Mouse (Mus musculus): ENCODE results near the gene Radil. TPM values are rescaled to one million over a fixed set of nuclear protein-coding genes. Genes with fewer than 3 reads are reported as not detected.

The Radil gene
- total RNA-seq, 2 experiments from 2014 or later, result 2.0 to 2.4 TPM

DNA sequence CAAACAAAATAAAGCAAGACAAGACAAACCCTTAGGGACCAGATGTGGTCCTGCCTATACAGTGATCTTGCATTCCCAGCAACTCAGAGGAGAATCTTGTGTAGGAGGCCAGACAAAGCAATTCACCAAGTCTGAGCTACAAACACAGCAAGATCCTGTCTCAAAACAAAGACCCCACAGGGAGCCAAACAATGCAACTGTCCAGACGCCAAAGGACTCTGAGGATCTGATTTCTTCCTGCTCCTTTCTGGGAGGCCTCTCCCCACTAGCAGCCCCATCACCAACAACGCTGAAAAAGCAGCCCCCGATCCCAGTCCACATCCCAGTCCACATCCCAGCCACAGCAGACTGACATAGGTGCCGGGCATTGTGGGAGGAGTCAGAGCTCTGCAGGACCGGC, 4.6 kb downstream of the Radil start:
- intact Hi-C loops (cut with DNase I), result no loop called here
- DNase-seq (ENCODE audit: low spot score), result no peak

DNA sequence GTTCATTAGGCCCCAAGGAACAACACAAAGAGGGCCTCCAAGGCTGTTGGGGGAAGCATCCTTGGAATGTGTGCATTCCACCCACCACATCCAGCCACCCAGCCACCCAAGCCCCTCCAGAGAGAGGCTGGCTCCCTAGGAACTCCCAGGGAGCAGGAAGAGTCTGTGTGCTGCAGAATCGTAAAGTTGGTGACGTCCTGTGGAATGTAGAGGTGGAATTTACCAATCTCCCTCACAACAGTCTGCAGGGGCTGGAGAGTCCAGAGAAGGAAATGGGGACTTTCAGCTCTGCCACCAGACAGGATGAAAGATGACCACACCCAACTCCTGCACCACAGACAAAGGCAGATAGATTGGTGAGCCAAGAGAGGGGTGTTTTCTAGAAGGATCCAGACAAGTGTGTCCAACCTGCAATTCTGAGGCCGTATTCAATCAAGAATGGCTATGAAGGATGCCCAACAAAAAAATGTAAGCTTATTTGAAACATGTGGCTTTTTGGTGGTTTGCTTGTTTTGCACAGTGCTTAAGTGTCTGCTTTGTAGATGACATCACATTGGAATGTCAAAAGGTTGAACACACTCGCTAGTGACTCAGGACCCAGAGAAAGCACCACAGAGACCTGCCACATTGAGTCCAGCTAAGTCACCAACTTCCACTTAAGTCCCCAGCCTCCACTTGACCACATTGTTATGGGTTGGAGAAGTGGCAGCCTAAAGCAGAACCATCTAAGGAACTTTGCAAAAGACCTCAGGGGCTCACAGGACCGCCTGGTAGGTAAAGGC, 5.7 kb downstream of the Radil start:
- intact Hi-C loops (cut with DNase I), result no loop called here
- DNase-seq (ENCODE audit: low spot score), result no peak

DNA sequence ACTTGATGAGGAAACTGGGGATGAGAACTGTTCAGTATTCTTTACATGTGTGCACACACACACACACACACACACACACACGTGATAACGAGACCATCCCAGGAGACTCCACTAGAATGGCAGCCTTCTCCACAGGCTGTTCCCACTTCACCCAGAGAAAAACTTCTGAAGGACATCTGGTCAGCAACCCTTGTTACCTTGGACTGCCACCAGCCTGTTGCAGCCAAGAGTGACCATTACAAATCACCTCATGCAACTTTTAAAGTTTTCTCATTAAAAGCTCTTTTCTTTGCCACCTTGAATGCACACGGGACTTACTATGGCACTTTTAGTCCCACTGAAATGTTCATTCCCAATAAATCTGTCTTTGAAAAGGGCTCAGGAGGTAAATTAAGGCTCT, 13.6 kb downstream of the Radil start:
- intact Hi-C loops (cut with DNase I), result no loop called here
- no peak for DNase-seq (ENCODE audit: low spot score)

DNA sequence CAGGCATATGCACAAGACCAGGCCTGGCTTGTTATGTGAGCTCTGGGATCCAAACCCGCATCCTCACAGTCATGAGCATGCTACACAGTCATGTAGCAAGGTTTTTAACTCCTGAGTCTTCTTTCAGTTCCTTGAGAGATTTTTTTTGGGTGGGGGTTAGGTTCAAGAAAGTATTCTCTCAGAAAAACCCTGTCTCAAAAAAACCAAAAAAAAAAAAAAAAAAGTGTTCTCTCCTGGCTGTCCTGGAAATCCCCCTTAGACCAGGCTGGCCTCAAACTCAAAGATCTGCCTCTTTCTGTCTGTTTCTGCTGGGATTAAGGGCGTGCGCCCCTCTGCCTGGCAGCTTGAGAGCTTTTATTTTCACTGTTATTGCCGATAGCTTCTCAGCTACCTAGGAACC, 15.5 kb downstream of the Radil start:
- DNase-seq (ENCODE audit: low spot score), result no peak
- intact Hi-C loops (cut with DNase I), result no loop called here

- intact Hi-C loops (cut with DNase I), result no loop called here
- no peak for DNase-seq (ENCODE audit: low spot score)
Measured at GRCm38 (mm10) chr5:142529915-142530314, 21.0 kb downstream of the Radil start, which contains the start of gene Papolb. Papolb (minus strand) TSS chr5:142530076.

DNA sequence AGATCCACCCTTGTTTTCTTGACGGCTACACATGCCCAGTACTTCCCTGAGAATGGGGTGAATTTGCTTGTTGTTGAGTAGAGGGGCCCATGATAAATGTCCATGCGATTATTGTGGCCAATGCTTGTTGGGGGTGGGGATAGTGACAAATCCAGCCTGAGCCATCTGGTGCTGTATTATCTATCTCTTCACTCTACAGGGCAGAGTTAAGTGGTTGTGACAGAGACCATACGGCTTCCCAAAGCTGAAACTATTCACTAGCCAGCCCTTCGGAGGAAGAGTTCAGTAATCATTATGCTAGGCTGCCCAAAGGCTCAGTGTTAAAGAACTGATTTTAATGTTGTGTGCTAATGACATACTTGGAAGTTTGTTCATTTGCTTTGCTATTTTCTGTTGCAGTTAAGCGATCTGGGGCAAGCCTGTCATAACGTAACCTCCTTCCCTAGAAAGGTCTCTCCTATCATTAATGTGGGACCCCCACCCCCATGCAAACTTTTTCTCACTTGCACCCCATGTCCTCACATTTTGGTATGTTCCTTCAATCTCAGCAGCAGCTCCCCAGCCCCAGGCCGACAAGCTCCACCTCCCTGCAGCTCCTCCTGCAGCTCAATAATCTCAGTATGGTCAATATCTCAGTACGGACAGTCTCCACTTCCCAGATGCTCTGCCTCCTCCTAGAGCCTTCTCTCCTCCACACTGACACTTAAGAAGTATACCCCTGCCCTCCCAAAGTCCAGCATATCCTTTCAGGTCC, 26.0 kb downstream of the Radil start:
- no peak for DNase-seq (ENCODE audit: low spot score)
- intact Hi-C loops (cut with DNase I), result no loop called here

GRCm38 (mm10) chr5:142521195-142521866, 29.6 kb downstream of the Radil start:
- intact Hi-C loops (cut with DNase I), result no loop called here
- no peak for DNase-seq (ENCODE audit: low spot score)

GRCm38 (mm10) chr5:142520360-142520759, 30.5 kb downstream of the Radil start:
- DNase-seq (ENCODE audit: low spot score), result no peak
- intact Hi-C loops (cut with DNase I), result no loop called here

- intact Hi-C loops (cut with DNase I), result no loop called here
Measured at GRCm38 (mm10) chr5:142518973-142519372, 31.9 kb downstream of the Radil start.

GRCm38 (mm10) chr5:142512112-142512511, 38.8 kb downstream of the Radil start:
- no peak for DNase-seq (ENCODE audit: low spot score)
- intact Hi-C loops (cut with DNase I), result no loop called here

More at GRCm38 (mm10) chr5:142518973-142519372, 31.9 kb downstream of the Radil start:
- DNase-seq (ENCODE audit: low spot score), result no peak

DNA sequence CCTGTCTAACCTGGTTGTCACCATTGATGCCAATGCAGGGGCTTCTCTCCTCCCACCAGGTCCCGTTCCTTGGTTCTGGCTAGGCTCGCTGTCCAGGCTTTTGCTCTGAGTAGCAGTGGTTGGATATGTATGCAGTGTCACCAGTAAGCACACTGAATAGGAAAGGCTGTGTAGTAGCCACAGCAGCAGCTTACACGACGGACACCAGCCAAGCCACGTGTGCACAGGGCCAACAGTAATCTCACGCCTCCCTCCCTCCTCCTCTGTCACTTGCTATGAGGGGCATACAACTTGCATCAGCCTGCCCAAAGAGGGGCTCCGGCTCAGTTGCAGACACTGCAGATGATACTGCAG, 40.9 kb downstream of the Radil start:
- DNase-seq (ENCODE audit: low spot score), result no peak
- intact Hi-C loops (cut with DNase I), result no loop called here

DNA sequence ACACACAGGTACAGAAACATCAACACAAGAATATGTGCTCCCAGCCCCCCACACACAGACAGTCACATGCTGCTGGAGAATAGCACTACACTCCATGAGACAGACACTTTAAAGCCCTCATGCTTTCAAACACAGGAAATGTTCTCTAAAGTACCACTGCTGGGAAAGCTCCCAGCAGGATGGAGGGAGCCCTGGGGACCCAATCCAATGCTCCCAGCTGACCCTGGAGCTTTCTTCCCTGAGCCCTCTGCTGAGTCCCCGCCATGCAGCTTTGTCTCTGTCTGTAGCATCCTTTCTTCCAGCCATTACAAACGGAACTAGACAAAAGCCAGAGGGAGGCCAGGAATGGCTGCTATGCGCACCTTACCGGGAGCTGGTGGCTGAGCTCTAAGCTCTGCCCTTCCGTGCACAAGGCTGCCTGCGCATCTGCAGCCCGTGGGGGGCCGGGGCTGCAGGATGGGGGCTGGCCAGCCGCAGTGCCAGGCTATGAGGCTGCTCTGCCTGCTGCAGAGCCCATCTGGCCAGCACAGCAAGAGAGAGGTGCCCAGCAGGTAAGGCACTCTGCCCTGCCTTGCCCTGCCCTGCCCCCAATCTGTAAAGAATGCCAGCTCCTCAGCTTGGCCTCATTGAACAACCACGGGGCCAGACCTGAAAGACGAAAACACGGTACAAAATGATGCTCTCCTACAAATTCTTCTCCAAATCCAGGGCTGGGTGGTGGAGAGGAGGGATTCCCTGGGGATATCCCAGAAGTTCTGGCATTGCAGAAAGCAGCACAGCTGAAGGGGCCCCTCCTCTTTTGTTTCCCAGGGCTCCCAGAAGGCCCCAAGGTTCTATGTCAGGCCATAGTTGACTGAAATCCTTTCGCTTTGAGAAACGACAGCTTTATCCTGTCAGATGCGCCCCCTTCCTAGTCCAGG, 41.5 kb downstream of the Radil start:
- DNase-seq (ENCODE audit: low spot score), result no peak
- intact Hi-C loops (cut with DNase I), result loop anchor here (5.0 kb wide), 1 partner anchor 108 kb away; no protein-coding TSS in a partner anchor

- DNase-seq (ENCODE audit: low spot score), result no peak
- intact Hi-C loops (cut with DNase I), result loop anchor here (5.0 kb wide), 1 partner anchor 111 kb away; no protein-coding TSS in a partner anchor
Measured at GRCm38 (mm10) chr5:142505695-142506423, 45.0 kb downstream of the Radil start.

DNA sequence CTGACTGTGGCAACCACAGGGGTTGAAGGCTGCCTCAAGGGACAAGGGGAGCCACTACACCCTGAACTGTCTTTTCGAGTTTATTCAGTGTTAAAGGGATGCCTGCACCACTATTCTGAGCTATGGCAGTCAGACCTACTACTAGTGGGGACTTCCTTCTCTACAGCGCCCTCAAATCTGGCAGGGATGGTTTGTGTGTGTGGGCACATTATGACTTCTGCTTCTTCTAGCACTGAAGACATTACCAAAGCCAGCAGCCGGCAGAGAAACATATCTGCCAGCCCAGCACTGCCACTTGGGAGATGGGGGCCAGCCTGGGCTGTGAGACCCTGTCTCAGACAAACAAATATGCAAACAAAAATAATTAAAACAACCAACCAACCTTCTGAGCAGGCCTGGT, 46.7 kb downstream of the Radil start:
- no peak for DNase-seq (ENCODE audit: low spot score)
- intact Hi-C loops (cut with DNase I), result no loop called here

DNA sequence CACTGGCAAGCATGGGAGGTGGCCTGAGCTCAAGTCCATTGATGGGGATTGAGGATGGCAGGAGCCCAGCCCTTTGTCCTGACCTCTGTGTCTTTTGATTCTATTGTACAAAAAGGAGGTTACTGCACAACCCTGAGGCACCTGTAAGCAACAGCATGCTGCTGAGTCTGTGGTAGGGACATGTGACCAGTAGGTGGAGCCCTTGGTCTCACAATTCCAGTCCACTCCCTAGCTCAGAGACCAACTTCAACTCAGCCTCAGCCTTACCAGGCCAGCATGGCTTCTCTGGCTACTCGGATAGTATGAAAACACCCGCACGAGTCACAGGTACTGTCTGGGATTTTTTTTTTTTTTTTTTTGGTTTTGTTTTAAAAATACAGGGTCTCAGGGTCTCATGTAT, 48.5 kb downstream of the Radil start:
- intact Hi-C loops (cut with DNase I), result loop anchor here (2.0 kb wide), 1 partner anchor 48 kb away; the partner anchor contains the start of gene Radil
- peak; percentile 54 for DNase-seq (ENCODE audit: low spot score)

GRCm38 (mm10) chr5:142500918-142501317, 50.0 kb downstream of the Radil start:
- no peak for DNase-seq (ENCODE audit: low spot score)
- intact Hi-C loops (cut with DNase I), result no loop called here

- intact Hi-C loops (cut with DNase I), result loop anchor here (5.0 kb wide), 1 partner anchor 218 kb away; no protein-coding TSS in a partner anchor
Measured at GRCm38 (mm10) chr5:142498964-142499363, 51.9 kb downstream of the Radil start.

GRCm38 (mm10) chr5:142495321-142496096, 55.4 kb downstream of the Radil start:
- intact Hi-C loops (cut with DNase I), result loop anchor here (5.0 kb wide), 1 partner anchor 222 kb away; no protein-coding TSS in a partner anchor
- DNase-seq (ENCODE audit: low spot score), result no peak

More at GRCm38 (mm10) chr5:142498964-142499363, 51.9 kb downstream of the Radil start:
- no peak for DNase-seq (ENCODE audit: low spot score)

Data from heart, postnatal 25 days (tissue).